Mouse (Mus musculus): ENCODE results near the gene C1galt1c1. TPM values are rescaled to one million over a fixed set of nuclear protein-coding genes. Genes with fewer than 3 reads are reported as not detected.

The C1galt1c1 gene
- polyA plus RNA-seq, 1 experiment from 2014 or later, result 32.3 TPM

- no peaks in the 10 kb centered on the region for H3K36me3 ChIP-seq
- H3K4me2 ChIP-seq (replicated peaks), result peak overlapping the region; percentile 49
- H3K27ac ChIP-seq (replicated peaks), result peak overlapping the region; percentile 80
- no peaks in the 10 kb centered on the region for H3K27me3 ChIP-seq
- WGBS, result 14% methylated on average over 3 of the region's 3 CpGs
- H3K4me1 ChIP-seq, result no peaks in the 10 kb centered on the region
- H3K4me3 ChIP-seq (replicated peaks), result peak overlapping the region; percentile 51
- peak overlapping the region; percentile 23; the same call in 1 of the 2 replicates for H3K9ac ChIP-seq
- ATAC-seq (ENCODE audit: insufficient number of reproducible peaks, low FRiP score, low TSS enrichment, low read depth), result peak; percentile 24; the same call in 1 of the 2 replicates
- no peaks in the 10 kb centered on the region for H3K9me3 ChIP-seq (replicated peaks)
These were observed 33.9 kb downstream of the C1galt1c1 start for GRCm38 (mm10) chrX:38600995-38601369.

- H3K4me1 ChIP-seq, result no peaks in the 10 kb centered on the region
- peak within 1 kb of the TSS; percentile 80 for H3K27ac ChIP-seq (replicated peaks)
- no peaks in the 10 kb centered on the region for H3K27me3 ChIP-seq
- ATAC-seq (ENCODE audit: insufficient number of reproducible peaks, low FRiP score, low TSS enrichment, low read depth), result peak; percentile 80
- peak within 1 kb of the TSS; percentile 23; the same call in 1 of the 2 replicates for H3K9ac ChIP-seq
- H3K4me2 ChIP-seq (replicated peaks), result peak within 1 kb of the TSS; percentile 49
- WGBS, result 16% methylated on average over 26 of the region's 26 CpGs
- H3K9me3 ChIP-seq (replicated peaks), result no peaks in the 10 kb centered on the region
- no peaks in the 10 kb centered on the region for H3K36me3 ChIP-seq
- H3K4me3 ChIP-seq (replicated peaks), result peak within 1 kb of the TSS; percentile 51
These were observed 34.5 kb downstream of the C1galt1c1 start, which contains the start of gene Mcts1 for GRCm38 (mm10) chrX:38600177-38600994. Gene Mcts1 (plus strand): TSS chrX:38600578.

- 52% methylated on average over 5 of the region's 5 CpGs for WGBS
- Histone ChIP-seq H3K27me3 (no peaks in the 10 kb centered on the region), H3K27ac (replicated peaks) (no peak overlapping the region), H3K9me3 (replicated peaks) (no peaks in the 10 kb centered on the region), H3K4me1 (no peaks in the 10 kb centered on the region), H3K4me3 (replicated peaks) (no peak overlapping the region), H3K4me2 (replicated peaks) (no peak overlapping the region), H3K9ac (no peak overlapping the region), H3K36me3 (no peaks in the 10 kb centered on the region)
- no peak for ATAC-seq (ENCODE audit: insufficient number of reproducible peaks, low FRiP score, low TSS enrichment, low read depth)
These were observed 41.6 kb downstream of the C1galt1c1 start for GRCm38 (mm10) chrX:38593180-38593889.

GRCm38 (mm10) chrX:38591749-38592148, 43.1 kb downstream of the C1galt1c1 start:
- H3K4me3 ChIP-seq (replicated peaks), result no peak overlapping the region
- no peak overlapping the region for H3K27ac ChIP-seq (replicated peaks)
- H3K4me2 ChIP-seq (replicated peaks), result no peak overlapping the region
- 81% methylated on average over 3 of the region's 3 CpGs for WGBS
- H3K4me1 ChIP-seq, result no peaks in the 10 kb centered on the region
- H3K9me3 ChIP-seq (replicated peaks), result no peaks in the 10 kb centered on the region
- no peaks in the 10 kb centered on the region for H3K27me3 ChIP-seq
- no peak overlapping the region for H3K9ac ChIP-seq
- ATAC-seq (ENCODE audit: insufficient number of reproducible peaks, low FRiP score, low TSS enrichment, low read depth), result no peak
- no peaks in the 10 kb centered on the region for H3K36me3 ChIP-seq

GRCm38 (mm10) chrX:38589827-38590226, 45.1 kb downstream of the C1galt1c1 start:
- Histone ChIP-seq H3K27me3 (no peaks in the 10 kb centered on the region), H3K9ac (no peak overlapping the region), H3K36me3 (no peaks in the 10 kb centered on the region), H3K27ac (replicated peaks) (no peak overlapping the region), H3K4me2 (replicated peaks) (no peak overlapping the region), H3K4me1 (no peaks in the 10 kb centered on the region), H3K4me3 (replicated peaks) (no peak overlapping the region), H3K9me3 (replicated peaks) (no peaks in the 10 kb centered on the region)
- 33% methylated on average over 4 of the region's 4 CpGs for WGBS
- no peak for ATAC-seq (ENCODE audit: insufficient number of reproducible peaks, low FRiP score, low TSS enrichment, low read depth)

GRCm38 (mm10) chrX:38583261-38583660, 51.6 kb downstream of the C1galt1c1 start:
- Histone ChIP-seq H3K4me1 (no peaks in the 10 kb centered on the region), H3K27ac (replicated peaks) (no peak overlapping the region), H3K27me3 (no peaks in the 10 kb centered on the region), H3K9me3 (replicated peaks) (no peaks in the 10 kb centered on the region), H3K36me3 (no peaks in the 10 kb centered on the region), H3K4me3 (replicated peaks) (no peak overlapping the region), H3K9ac (no peak overlapping the region), H3K4me2 (replicated peaks) (no peak overlapping the region)
- no peak for ATAC-seq (ENCODE audit: insufficient number of reproducible peaks, low FRiP score, low TSS enrichment, low read depth)

- Histone ChIP-seq H3K4me2 (replicated peaks) (no peak overlapping the region), H3K9me3 (replicated peaks) (no peaks in the 10 kb centered on the region), H3K36me3 (no peaks in the 10 kb centered on the region), H3K4me3 (replicated peaks) (no peak overlapping the region), H3K4me1 (no peaks in the 10 kb centered on the region), H3K27me3 (no peaks in the 10 kb centered on the region), H3K27ac (replicated peaks) (no peak overlapping the region), H3K9ac (no peak overlapping the region)
- no peak for ATAC-seq (ENCODE audit: insufficient number of reproducible peaks, low FRiP score, low TSS enrichment, low read depth)
- 88% methylated on average over 1 of the region's 1 CpGs for WGBS
These were observed 53.7 kb downstream of the C1galt1c1 start for GRCm38 (mm10) chrX:38581140-38581539.

Other genes starting within 250 kb of the C1galt1c1 start
- 141 and 156 TPM in 2 replicates for gene Lamp2, start 178.6 kb downstream of the C1galt1c1 start, polyA plus RNA-seq (2015; fragmentation: Nextera tagmentation; extraction: Ambion mirVana)
- 22.5 and 23.7 TPM in 2 replicates for gene Cul4b, start 58.9 kb downstream of the C1galt1c1 start, polyA plus RNA-seq (2015; fragmentation: Nextera tagmentation; extraction: Ambion mirVana)
- gene Mcts1, start 34.5 kb downstream of the C1galt1c1 start, polyA plus RNA-seq (2015; fragmentation: Nextera tagmentation; extraction: Ambion mirVana), result 93.7 and 93.9 TPM in 2 replicates
- gene 6030498E09Rik, start 137.6 kb upstream of the C1galt1c1 start, polyA plus RNA-seq (2015; fragmentation: Nextera tagmentation; extraction: Ambion mirVana), result not detected in 2 replicates